Mouse (Mus musculus) 3134 (cell line): ENCODE results near the gene Rinl.

Source experiments
- DNase-seq: peaks from one replicate; pipeline ENCODE4 v3.0.0-alpha.2; 2011; ENCODE audit warnings: low spot score; ENCODE audit not compliant: insufficient read length; ENCODE audit errors: extremely low read depth

Gene Rinl

GRCm38 (mm10) chr7:28821261-28821831 is 32.6 kb downstream of the Rinl start:
- DNase-seq, result peak; percentile 51

DNA sequence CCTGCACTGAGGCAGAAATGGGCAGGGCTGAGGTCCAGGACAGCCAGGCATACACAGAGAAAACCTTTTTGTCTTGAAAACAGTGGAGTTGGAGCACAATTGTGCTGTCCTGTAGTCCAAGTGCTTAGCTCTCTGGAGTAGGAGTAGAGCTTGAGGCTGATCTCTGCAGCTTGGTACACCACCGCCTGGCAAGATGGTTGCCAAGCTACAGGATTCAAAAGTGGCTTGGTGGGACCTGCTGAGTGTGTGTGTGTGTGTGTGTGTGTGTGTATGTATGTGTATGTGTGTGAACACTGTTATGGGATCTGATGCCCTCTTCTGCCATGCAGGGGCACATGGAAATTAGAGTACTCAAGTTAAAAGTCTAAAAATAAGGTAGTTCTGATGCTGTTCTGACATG is 33.8 kb downstream of the Rinl start:
- DNase-seq, result no peak

DNA sequence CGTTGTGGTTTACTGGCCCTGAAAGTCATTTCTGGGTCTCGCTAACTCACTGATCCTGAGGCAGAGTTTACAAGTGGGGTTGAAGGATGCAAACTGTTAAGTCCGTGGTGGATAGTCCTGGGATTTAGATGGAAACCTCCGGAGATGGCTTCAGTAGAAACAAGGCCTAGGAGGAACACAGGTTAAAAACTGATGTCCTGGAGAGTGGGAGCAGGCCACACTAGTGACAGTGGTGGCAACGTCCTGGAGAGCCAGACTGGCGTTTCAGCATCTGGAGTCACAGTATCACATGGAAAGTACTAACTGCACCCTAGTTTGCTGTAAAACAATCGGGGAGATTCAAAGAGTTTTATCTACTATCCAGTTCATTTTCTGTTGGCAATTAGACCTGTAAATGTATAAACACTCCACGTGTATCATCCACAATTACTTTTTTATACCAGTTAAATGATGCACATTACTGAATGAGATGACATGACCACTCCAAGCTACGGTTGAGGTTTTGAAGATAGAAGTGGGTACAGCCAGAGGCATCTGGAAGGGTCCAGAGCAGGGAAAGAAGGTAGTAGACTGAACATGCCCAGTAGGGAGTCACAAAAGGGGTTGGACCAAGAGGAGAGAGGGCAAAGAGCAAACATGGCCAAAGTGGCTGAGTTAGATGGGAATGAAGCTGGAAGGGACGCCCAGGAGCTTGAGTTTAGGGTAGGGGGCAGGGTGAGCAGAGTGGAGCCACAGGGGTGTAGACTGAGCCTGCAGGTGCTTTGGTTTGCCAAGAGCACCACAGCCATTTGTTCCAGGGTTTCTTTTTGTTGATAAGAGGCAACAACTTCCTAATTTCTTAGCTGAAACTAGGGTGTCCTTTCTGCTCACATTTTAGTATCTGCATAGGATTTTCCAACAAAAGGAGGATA is 34.5 kb downstream of the Rinl start:
- no peak for DNase-seq

DNA sequence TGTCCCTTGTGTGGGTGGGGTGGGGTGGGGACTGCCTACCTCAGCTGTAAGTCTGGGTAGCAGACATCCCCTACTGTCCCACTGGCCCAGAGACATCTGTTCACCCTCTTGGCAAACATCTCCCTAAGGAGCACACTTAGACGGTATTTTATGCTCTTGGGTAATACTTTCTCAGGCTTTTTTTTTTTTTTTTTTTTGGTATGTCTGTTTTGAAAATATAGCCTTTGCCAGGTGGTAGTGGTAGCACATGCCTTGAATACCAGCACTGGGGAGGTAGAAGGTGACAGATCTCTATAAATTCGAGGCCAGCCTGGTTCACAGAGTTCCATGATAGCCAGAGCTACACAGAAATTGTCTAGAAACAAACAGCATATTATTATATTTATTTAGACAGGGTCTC is 35.2 kb downstream of the Rinl start:
- no peak for DNase-seq

GRCm38 (mm10) chr7:28824941-28825685 is 36.3 kb downstream of the Rinl start, which contains the start of gene Ech1:
Gene Ech1, plus strand, starts transcription at chr7:28825217.
- DNase-seq, result peak; percentile 93

DNA sequence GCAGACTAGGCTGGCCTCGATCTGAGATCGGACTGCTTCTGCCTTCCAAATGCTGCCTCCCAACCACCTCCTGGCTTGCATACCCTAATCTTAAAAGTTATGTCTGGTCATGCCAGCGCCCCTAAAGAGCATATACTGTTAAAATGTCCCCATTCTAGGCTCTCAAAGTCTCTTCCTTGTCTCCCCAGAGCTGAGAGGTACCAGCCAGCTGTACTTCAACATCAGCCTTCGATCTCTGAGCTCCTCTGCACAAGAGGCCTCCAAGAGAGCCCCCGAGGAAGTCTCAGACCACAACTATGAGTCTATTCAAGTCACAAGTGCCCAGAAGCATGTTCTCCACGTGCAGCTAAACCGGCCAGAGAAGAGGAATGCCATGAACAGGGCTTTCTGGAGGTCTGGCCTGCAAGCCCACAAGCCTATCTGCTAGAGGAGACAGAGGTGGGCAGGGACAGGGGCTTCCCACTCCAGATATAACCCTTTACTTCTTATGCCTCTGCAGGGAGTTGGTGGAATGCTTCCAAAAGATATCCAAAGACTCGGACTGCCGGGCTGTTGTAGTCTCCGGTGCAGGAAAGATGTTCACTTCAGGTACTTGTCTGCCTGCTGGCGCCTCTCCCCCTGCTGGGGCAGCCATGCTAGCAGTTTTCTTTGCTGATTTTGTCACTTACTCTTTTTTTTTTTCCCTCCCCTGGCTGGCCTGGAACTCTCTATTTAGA is 37.1 kb downstream of the Rinl start:
- DNase-seq, result peak; percentile 43

DNA sequence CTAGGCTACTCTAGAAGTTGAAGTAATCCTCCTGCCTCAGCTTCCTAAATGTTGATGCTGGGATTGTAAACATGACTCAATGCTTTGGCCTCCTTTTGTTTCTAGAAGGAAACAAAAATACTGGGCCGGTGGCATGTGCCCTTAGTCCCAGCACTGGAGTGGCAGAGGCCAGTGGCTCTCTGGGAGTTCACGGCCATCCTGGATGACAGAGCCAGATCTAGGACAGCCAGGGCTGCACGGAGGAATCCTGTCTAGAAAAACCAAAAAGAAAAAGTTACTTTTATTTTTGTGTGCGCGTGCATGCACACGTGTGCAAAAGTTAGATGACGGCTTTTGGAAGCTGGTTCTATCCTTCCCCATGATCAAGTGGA is 37.6 kb downstream of the Rinl start:
- DNase-seq, result no peak

GRCm38 (mm10) chr7:28827338-28827737 is 38.6 kb downstream of the Rinl start:
- DNase-seq, result peak; percentile 32

DNA sequence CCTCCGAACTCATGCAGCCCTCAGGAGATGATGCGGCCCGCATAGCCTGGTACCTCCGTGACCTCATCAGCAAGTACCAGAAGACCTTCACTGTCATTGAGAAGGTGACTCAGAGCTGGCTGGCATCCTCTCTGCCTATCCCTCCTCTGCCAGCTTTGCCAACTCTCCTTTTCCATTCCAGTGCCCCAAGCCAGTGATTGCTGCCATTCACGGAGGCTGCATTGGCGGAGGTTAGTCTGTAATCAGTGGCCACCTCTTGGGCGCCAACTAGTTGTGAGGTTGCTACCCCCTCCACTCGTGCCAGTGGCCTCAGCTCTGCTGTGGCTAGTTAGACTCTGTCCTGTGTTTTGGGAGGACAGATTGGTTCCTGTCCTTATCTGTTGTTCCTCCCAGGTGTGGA is 41.1 kb downstream of the Rinl start:
- DNase-seq, result no peak

- no peak for DNase-seq
Measured at GRCm38 (mm10) chr7:28830981-28831380, 42.2 kb downstream of the Rinl start.

- DNase-seq, result no peak
Measured at GRCm38 (mm10) chr7:28831411-28832125, 42.8 kb downstream of the Rinl start.

GRCm38 (mm10) chr7:28832137-28832536 is 43.4 kb downstream of the Rinl start:
- DNase-seq, result no peak

DNA sequence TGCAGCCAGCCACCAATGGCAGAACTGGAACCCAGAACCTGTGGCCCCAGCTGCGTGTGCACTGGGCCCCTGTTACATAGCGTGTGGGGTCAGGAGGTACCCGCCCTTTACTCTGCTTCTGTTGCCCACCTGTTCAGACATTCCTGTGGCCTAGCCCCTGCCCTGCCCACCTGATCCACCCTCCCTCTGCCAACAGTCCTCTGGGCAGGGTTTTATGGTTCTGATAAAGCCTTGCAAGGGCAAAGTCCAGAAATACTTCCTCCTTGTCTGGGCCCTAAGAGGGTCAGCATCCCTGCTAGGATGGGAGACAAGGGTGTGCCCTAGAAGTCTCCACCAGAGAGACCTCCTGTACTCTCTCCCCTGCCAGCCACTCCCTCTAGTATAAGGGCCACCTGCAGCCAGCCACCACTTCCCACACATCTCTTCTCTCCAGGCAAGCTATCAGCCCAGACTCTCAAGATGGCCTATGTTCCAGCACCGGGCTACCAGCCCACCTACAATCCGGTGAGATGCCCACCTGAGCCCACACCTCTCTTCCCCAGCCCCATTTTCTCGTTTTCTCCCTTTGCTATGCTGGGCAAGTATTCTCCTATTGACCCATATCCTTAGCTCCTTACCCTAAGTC is 45.1 kb downstream of the Rinl start, which contains the start of gene Lgals4:
Gene Lgals4, plus strand, starts transcription at position 132 of the 625 bp plus-strand sequence.
- no peak for DNase-seq

GRCm38 (mm10) chr7:28836936-28837335 is 48.2 kb downstream of the Rinl start:
- DNase-seq, result no peak

- DNase-seq, result no peak
Measured at GRCm38 (mm10) chr7:28838331-28838730, 49.6 kb downstream of the Rinl start.

DNA sequence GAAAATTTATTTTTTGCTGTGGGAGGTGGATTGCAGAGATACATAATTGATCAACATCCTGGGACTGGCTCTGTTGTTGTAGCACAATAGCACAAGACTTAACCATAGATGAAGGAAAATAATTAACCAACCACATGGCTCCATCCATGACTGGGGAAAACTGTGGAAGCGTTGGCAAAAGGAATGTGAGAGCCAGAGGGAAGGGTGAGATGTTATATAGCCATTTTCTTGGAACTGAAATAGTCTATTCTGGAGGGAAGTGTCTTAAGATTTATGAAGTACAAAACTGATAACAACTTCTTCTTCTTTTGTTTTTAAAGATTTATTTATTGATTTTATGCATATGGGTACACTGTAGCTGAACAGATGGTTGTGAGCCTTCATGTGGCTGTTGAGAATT is 58.5 kb downstream of the Rinl start:
- DNase-seq, result no peak
